Mouse (Mus musculus): ENCODE data around the gene Zfp334.
A peak's percentile ranks its signal among the peaks of the same experiment; 100 is the strongest.

Zfp334 gene

GRCm38 (mm10) chr2:165387844-165388495 is at the start of gene Zfp334:
Gene Zfp334 (minus strand): TSS chr2:165388259.
- DNase-seq (ENCODE audit: low spot score in 2 of 2): peak in 1 of 2 experiments; percentile 36

GRCm38 (mm10) chr2:165428694-165429093 is 40.6 kb upstream of the Zfp334 start:
- no peak for DNase-seq (ENCODE audit: low spot score in 2 of 2)

- no peak for DNase-seq (ENCODE audit: low spot score in 2 of 2)
Measured at GRCm38 (mm10) chr2:165420195-165420594, 32.1 kb upstream of the Zfp334 start.

GRCm38 (mm10) chr2:165419670-165420111 is 31.6 kb upstream of the Zfp334 start:
- DNase-seq (ENCODE audit: low spot score in 2 of 2): no peak

- DNase-seq (ENCODE audit: low spot score in 2 of 2): no peak
Measured at GRCm38 (mm10) chr2:165418577-165418976, 30.5 kb upstream of the Zfp334 start.

GRCm38 (mm10) chr2:165417291-165417690 is 29.2 kb upstream of the Zfp334 start:
- no peak for DNase-seq (ENCODE audit: low spot score in 2 of 2)

GRCm38 (mm10) chr2:165415795-165416194 is 27.7 kb upstream of the Zfp334 start:
- DNase-seq (ENCODE audit: low spot score in 2 of 2): no peak

GRCm38 (mm10) chr2:165415141-165415721 is 27.2 kb upstream of the Zfp334 start:
- no peak for DNase-seq (ENCODE audit: low spot score in 2 of 2)

GRCm38 (mm10) chr2:165414321-165414720 is 26.3 kb upstream of the Zfp334 start:
- no peak for DNase-seq (ENCODE audit: low spot score in 2 of 2)

- no peak for DNase-seq (ENCODE audit: low spot score in 2 of 2)
Measured at GRCm38 (mm10) chr2:165413884-165414283, 25.8 kb upstream of the Zfp334 start.

GRCm38 (mm10) chr2:165407700-165408301 is 19.7 kb upstream of the Zfp334 start:
- peak; percentile 35 to 77 for DNase-seq (ENCODE audit: low spot score in 2 of 2)

GRCm38 (mm10) chr2:165405351-165405750 is 17.3 kb upstream of the Zfp334 start:
- no peak for DNase-seq (ENCODE audit: low spot score in 2 of 2)

- DNase-seq (ENCODE audit: low spot score in 2 of 2): no peak
Measured at GRCm38 (mm10) chr2:165404951-165405350, 16.9 kb upstream of the Zfp334 start.

- no peak for DNase-seq (ENCODE audit: low spot score in 2 of 2)
Measured at GRCm38 (mm10) chr2:165398164-165398785, 10.2 kb upstream of the Zfp334 start.

GRCm38 (mm10) chr2:165397502-165398163 is 9.6 kb upstream of the Zfp334 start:
- DNase-seq (ENCODE audit: low spot score in 2 of 2): no peak

- DNase-seq (ENCODE audit: low spot score in 2 of 2): no peak
Measured at GRCm38 (mm10) chr2:165396831-165397501, 8.9 kb upstream of the Zfp334 start.

GRCm38 (mm10) chr2:165392156-165392555 is 4.1 kb upstream of the Zfp334 start:
- DNase-seq (ENCODE audit: low spot score in 2 of 2): no peak

GRCm38 (mm10) chr2:165391561-165391960 is 3.5 kb upstream of the Zfp334 start:
- no peak for DNase-seq (ENCODE audit: low spot score in 2 of 2)

- no peak for DNase-seq (ENCODE audit: low spot score in 2 of 2)
Measured at GRCm38 (mm10) chr2:165389299-165389952, 1.4 kb upstream of the Zfp334 start.

GRCm38 (mm10) chr2:165387370-165387769 is 689 bp downstream of the Zfp334 start:
- DNase-seq (ENCODE audit: low spot score in 2 of 2): no peak

GRCm38 (mm10) chr2:165380050-165380449 is 8.0 kb downstream of the Zfp334 start:
- no peak for DNase-seq (ENCODE audit: low spot score in 2 of 2)

Data from spleen, postnatal 4 days (tissue).